Mouse (Mus musculus): ENCODE measurements at regions not wholly inside any gene's neighbourhood (a gene's known extent, or its start where the extent isn't known, plus 50 kb on each side); places are given as distances from the start of the nearest gene placed in this dataset.

DNA sequence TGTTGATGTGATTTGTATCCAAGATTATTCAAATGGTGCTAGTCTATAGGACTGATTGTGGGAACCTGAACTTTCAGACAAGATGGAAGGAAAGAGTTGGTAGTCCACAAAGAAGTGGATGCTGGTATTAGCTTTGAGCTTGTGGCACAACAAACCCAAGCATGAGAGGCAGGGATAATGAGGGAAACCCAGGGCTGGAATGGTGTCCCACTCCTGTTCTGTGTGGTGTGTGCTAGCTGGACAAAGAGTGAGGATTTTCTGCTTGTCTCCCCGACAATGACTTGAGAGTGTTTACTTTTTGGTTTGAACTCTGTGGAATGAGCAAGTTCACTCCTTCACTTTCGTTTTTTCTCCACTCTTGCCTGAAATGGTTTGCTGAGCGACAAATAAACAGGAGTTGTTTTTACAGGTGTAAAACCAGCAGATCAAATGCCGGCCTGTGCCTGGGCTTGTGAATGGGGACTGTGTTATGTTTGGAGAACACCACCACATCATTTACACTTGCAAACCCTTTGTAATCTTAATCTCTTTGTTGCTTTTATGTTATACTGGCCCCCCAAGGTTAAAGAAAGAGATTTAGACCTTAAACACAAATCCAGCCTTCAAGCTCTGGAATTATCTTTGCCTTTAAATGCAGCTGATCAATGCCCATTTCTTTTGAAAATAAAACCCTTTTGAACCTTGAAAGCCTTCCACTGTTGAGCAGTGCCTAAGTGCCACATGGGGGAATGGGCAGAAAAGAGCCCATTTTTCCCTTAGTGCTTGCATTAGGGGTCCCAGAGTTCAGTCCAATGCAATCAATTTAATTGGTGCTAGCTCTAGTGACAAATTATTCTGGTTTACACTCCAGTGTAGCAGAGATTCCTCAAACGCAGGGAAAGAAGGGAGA is 349.4 kb downstream of the Bcl11a start:
- H3K9me3 ChIP-seq (replicated peaks) = no peaks in the 10 kb centered on the region
- no peak overlapping the region for H3K27ac ChIP-seq (replicated peaks)
- H3K4me3 ChIP-seq = no peak overlapping the region
- peaks cover 17% of the 10 kb centered on the region for H3K4me1 ChIP-seq
- no peaks in the 10 kb centered on the region for H3K36me3 ChIP-seq
- peaks cover 38% of the 10 kb centered on the region for H3K27me3 ChIP-seq (ENCODE audit: low read depth, poor library complexity, severe bottlenecking)
- DNase-seq (ENCODE audit: low spot score) = peak; percentile 16
- WGBS = 16% methylated on average over 5 of the region's 5 CpGs

DNA sequence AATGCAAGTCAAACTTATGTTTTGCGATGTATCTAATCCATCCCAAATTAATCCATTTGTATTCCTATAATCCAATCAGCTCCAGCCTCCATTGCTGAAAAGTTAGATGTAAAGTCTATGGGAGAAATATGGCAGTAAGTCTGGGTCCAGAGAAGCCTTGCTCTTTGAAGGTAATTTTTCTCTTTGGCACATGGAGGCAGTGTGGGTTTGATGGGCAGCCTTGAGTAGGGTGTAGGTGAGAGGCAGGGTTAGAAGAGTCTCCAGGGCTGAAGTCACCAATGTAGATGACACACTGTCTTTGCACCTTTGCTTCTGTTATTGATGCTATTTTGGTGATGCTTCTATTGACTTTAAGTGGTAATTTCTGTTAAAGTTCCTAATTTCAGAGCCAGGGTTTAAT is 370.8 kb downstream of the Bcl11a start:
- H3K36me3 ChIP-seq = no peaks in the 10 kb centered on the region
- no peak overlapping the region for H3K4me3 ChIP-seq
- DNase-seq (ENCODE audit: low spot score) = no peak
- H3K9me3 ChIP-seq (replicated peaks) = no peaks in the 10 kb centered on the region
- peaks cover 3% of the 10 kb centered on the region for H3K4me1 ChIP-seq
- no peaks in the 10 kb centered on the region for H3K27me3 ChIP-seq (ENCODE audit: low read depth, poor library complexity, severe bottlenecking)
- H3K27ac ChIP-seq (replicated peaks) = no peak overlapping the region
- WGBS = 96% methylated on average over 1 of the region's 1 CpGs

DNA sequence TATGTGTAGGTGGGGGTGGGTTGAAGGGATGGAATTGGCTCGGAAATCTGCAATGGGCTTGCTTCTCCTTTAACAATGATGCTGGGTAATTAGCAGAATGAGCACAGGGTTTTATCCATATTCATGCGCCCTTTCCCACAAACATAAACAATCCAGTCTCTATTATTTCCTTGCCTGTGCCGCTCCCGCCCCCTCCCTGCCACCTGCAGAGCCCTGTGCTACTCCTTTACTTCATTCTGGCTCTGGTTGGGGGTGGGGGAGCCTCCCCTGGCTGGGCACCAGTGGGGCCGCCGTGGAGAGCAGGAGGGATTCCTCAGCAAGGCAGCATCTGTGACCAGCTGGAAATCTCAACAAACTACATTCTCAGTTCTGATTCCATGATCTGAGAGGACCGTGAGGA is 374.4 kb downstream of the Bcl11a start:
- Histone ChIP-seq H3K4me3 (no peak overlapping the region), H3K27me3 (ENCODE audit: low read depth, poor library complexity, severe bottlenecking) (no peaks in the 10 kb centered on the region), H3K27ac (replicated peaks) (0 out of 2 replicates have a peak overlapping the region, but pooled peaks have one; percentile 49), H3K9me3 (replicated peaks) (no peaks in the 10 kb centered on the region), H3K4me1 (peaks cover 3% of the 10 kb centered on the region), H3K36me3 (no peaks in the 10 kb centered on the region)
- no peak for DNase-seq (ENCODE audit: low spot score)
- WGBS = 38% methylated on average over 7 of the region's 7 CpGs

GRCm38 (mm10) chr11:24464642-24465041 is 386.8 kb downstream of the Bcl11a start:
- Histone ChIP-seq H3K4me1 (no peaks in the 10 kb centered on the region), H3K36me3 (no peaks in the 10 kb centered on the region), H3K27me3 (ENCODE audit: low read depth, poor library complexity, severe bottlenecking) (no peaks in the 10 kb centered on the region), H3K4me3 (no peak overlapping the region), H3K27ac (replicated peaks) (no peak overlapping the region), H3K9me3 (replicated peaks) (no peaks in the 10 kb centered on the region)
- 82% methylated on average over 4 of the region's 4 CpGs for WGBS
- no peak for DNase-seq (ENCODE audit: low spot score)

DNA sequence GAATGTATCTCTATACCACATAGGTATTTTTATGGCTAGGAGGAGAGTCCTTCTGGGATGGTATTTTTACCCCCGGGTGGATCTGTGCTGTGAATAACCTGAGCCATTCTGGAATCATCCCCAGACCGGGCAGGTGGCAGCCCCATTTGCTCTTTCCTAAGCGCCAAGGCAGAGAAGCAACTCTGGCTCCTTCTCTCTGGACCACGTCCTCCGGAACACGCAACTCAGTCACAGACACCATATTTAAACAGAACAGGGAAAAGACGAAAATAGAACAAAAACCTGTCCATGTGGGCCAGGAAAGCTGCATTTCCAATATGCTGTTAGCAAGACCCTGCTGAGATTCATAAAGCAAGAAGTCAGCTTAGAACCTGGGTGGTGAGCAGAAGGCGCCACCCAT is 389.6 kb downstream of the Bcl11a start:
- no peaks in the 10 kb centered on the region for H3K27me3 ChIP-seq (ENCODE audit: low read depth, poor library complexity, severe bottlenecking)
- H3K27ac ChIP-seq (replicated peaks) = no peak overlapping the region
- no peaks in the 10 kb centered on the region for H3K4me1 ChIP-seq
- no peak overlapping the region for H3K4me3 ChIP-seq
- no peaks in the 10 kb centered on the region for H3K36me3 ChIP-seq
- DNase-seq (ENCODE audit: low spot score) = no peak
- 90% methylated on average over 8 of the region's 8 CpGs for WGBS
- H3K9me3 ChIP-seq (replicated peaks) = no peaks in the 10 kb centered on the region

DNA sequence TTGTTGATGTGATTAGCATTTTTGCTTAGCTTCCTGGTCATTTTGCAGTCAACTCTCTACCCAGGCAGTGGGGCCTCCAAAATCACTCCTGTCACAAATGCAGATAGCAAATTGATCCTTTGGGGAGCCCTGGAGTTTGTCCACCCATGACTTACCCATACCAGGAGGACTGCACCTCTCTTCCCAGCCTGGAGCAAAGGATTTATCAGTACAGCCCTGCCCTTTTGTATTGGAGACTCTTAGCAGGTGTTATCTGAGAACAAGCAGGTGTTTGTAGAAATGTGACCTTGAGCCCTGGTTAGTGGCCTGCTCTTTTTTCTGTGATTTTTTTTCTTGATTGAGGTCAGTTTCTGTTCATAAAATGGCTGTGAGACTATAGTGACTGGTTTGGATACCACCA is 392.6 kb downstream of the Bcl11a start:
- Histone ChIP-seq H3K27ac (replicated peaks) (no peak overlapping the region), H3K4me1 (peaks cover 3% of the 10 kb centered on the region; the same call in 1 of the 2 replicates), H3K9me3 (replicated peaks) (no peaks in the 10 kb centered on the region), H3K4me3 (no peak overlapping the region), H3K27me3 (ENCODE audit: low read depth, poor library complexity, severe bottlenecking) (no peaks in the 10 kb centered on the region), H3K36me3 (no peaks in the 10 kb centered on the region)
- no peak for DNase-seq (ENCODE audit: low spot score)

GRCm38 (mm10) chr11:24472617-24473367 is 394.9 kb downstream of the Bcl11a start:
- H3K27me3 ChIP-seq (ENCODE audit: low read depth, poor library complexity, severe bottlenecking) = no peaks in the 10 kb centered on the region
- H3K9me3 ChIP-seq (replicated peaks) = no peaks in the 10 kb centered on the region
- no peak overlapping the region for H3K27ac ChIP-seq (replicated peaks)
- no peak overlapping the region for H3K4me3 ChIP-seq
- H3K4me1 ChIP-seq = peaks cover 3% of the 10 kb centered on the region; the same call in 1 of the 2 replicates
- no peaks in the 10 kb centered on the region for H3K36me3 ChIP-seq
- WGBS = 87% methylated on average over 8 of the region's 8 CpGs
- no peak for DNase-seq (ENCODE audit: low spot score)

- no peaks in the 10 kb centered on the region for H3K36me3 ChIP-seq
- WGBS = 59% methylated on average over 7 of the region's 7 CpGs
- no peak for DNase-seq (ENCODE audit: low spot score)
- no peaks in the 10 kb centered on the region for H3K9me3 ChIP-seq (replicated peaks)
- H3K27me3 ChIP-seq (ENCODE audit: low read depth, poor library complexity, severe bottlenecking) = no peaks in the 10 kb centered on the region
- peaks cover 3% of the 10 kb centered on the region; the same call in 1 of the 2 replicates for H3K4me1 ChIP-seq
- H3K4me3 ChIP-seq = no peak overlapping the region
- no peak overlapping the region for H3K27ac ChIP-seq (replicated peaks)
Measured at GRCm38 (mm10) chr11:24473368-24474010, 395.6 kb downstream of the Bcl11a start.

GRCm38 (mm10) chr11:24502722-24503424 is 425.0 kb downstream of the Bcl11a start:
- Histone ChIP-seq H3K4me1 (peaks cover 6% of the 10 kb centered on the region), H3K27me3 (ENCODE audit: low read depth, poor library complexity, severe bottlenecking) (no peaks in the 10 kb centered on the region), H3K4me3 (no peak overlapping the region), H3K27ac (replicated peaks) (no peak overlapping the region), H3K36me3 (no peaks in the 10 kb centered on the region), H3K9me3 (replicated peaks) (no peaks in the 10 kb centered on the region)
- DNase-seq (ENCODE audit: low spot score) = no peak
- 39% methylated on average over 11 of the region's 11 CpGs for WGBS

DNA sequence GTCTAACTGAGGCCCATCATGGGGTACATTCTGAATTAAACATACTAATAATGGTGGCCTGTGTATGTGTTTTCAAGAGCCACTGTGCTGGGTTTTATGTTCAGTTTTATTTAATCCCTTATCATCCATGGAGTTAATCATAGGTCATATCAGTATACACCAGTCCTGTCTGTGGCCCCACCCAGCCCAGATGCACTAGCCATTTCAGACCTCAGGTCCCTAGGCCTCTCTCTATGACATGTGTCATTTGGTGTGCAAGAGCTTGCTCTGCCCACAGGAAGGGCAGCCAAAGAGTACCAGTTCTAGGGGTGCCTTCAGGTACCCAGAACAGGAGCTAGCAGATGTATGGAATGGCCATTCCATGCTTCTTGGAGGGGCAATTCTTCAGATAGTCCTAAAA is 437.7 kb downstream of the Bcl11a start:
- Histone ChIP-seq H3K27ac (replicated peaks) (no peak overlapping the region), H3K4me1 (no peaks in the 10 kb centered on the region), H3K27me3 (ENCODE audit: low read depth, poor library complexity, severe bottlenecking) (no peaks in the 10 kb centered on the region), H3K36me3 (no peaks in the 10 kb centered on the region), H3K9me3 (replicated peaks) (no peaks in the 10 kb centered on the region), H3K4me3 (no peak overlapping the region)
- DNase-seq (ENCODE audit: low spot score) = no peak

DNA sequence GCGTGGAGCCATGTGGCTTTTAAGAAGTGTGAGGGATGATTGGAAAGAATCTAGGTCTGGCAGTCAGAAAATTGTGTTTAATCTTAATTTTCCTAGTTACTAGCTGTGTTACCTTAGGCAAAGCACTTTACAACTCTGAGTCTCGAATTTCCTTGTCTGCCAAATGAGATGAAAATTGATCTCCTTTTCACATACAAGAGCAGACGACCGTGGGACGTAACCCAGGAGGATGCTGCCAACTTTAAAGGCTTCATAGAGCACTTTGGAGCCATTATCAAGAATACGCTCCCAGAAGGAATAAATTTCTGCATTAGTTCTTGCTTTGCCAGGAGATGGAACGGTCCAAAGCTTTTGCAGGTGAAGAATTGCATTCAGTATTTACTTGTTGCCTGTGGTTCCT is 457.6 kb downstream of the Bcl11a start:
- H3K9me3 ChIP-seq (replicated peaks) = no peaks in the 10 kb centered on the region
- 88% methylated on average over 7 of the region's 7 CpGs for WGBS
- no peaks in the 10 kb centered on the region for H3K4me1 ChIP-seq
- H3K27me3 ChIP-seq (ENCODE audit: low read depth, poor library complexity, severe bottlenecking) = no peaks in the 10 kb centered on the region
- H3K4me3 ChIP-seq = no peak overlapping the region
- H3K27ac ChIP-seq (replicated peaks) = no peak overlapping the region
- no peaks in the 10 kb centered on the region for H3K36me3 ChIP-seq
- no peak for DNase-seq (ENCODE audit: low spot score)

GRCm38 (mm10) chr11:24537721-24538120 is 459.9 kb downstream of the Bcl11a start:
- Histone ChIP-seq H3K36me3 (no peaks in the 10 kb centered on the region), H3K27ac (replicated peaks) (no peak overlapping the region), H3K4me3 (no peak overlapping the region), H3K27me3 (ENCODE audit: low read depth, poor library complexity, severe bottlenecking) (no peaks in the 10 kb centered on the region), H3K9me3 (replicated peaks) (no peaks in the 10 kb centered on the region), H3K4me1 (no peaks in the 10 kb centered on the region)
- DNase-seq (ENCODE audit: low spot score) = no peak

Data from midbrain, embryonic 10.5 days (tissue).